8 mouse cellular contexts compared by ENCODE assay signal in genomic region chrX:103980590-103981168, GRCm38 (mm10). TPM values are rescaled to one million over a fixed set of nuclear protein-coding genes. Genes with fewer than 3 reads are reported as not detected.
DNase-seq lines count a peak whose midpoint lies in the region; ATAC-seq lines count a peak whose summit lies in the region.

No protein-coding gene starts in this region.

- peaks cover under 1% of the 10 kb centered on the region for H3K27me3 ChIP-seq in forebrain, embryonic 16.5 days (replicated peaks; ENCODE audit: control insufficient read depth, insufficient read depth, low read length)

- no peaks in the 10 kb centered on the region for H3K9me3 ChIP-seq in forebrain, embryonic 16.5 days (ENCODE audit: control insufficient read depth, low read length)

- H3K9ac ChIP-seq in forebrain, embryonic 16.5 days (replicated peaks; ENCODE audit: low read depth, low read length): peak overlapping the region; percentile 82

- 18% methylated on average over 42 of the region's 51 CpGs for WGBS in forebrain, embryonic 16.5 days

- DNase-seq in right cerebral cortex, adult 18-20 months: peak; percentile 6
- no peak for DNase-seq in right cerebral cortex, postnatal 25 days
- peak; percentile 42 for DNase-seq in adrenal gland, postnatal 10 days
- DNase-seq in kidney, adult 9 months: peak; percentile 25
- peak; percentile 23 for DNase-seq in lung, postnatal 10 days
- DNase-seq in right cerebral cortex, postnatal 10 days (ENCODE audit: low spot score in 2 of 2): peak; percentile 29 to 40
- no peak for DNase-seq in yolk sac, embryonic 10.5 days (ENCODE audit: low spot score)

- H3K4me1 ChIP-seq in forebrain, embryonic 16.5 days (replicated peaks; ENCODE audit: control insufficient read depth, insufficient read depth, low read length): no peaks in the 10 kb centered on the region

- peak overlapping the region; percentile 93 for H3K27ac ChIP-seq in forebrain, embryonic 16.5 days (ENCODE audit: low read length)

- ATAC-seq in forebrain, embryonic 16.5 days: peak; percentile 31

- H3K36me3 ChIP-seq in forebrain, embryonic 16.5 days (ENCODE audit: control insufficient read depth, insufficient read depth): no peaks in the 10 kb centered on the region; the same call in 1 of the 2 replicates

- peak overlapping the region; percentile 60 for H3K4me2 ChIP-seq in forebrain, embryonic 16.5 days (ENCODE audit: low read length)

- H3K4me3 ChIP-seq in forebrain, embryonic 16.5 days (replicated peaks; ENCODE audit: low read length): peak overlapping the region; percentile 77

RNA-seq across cellular contexts. Expression of gene Rlim, which starts 0.4 kb away (rescaled TPM):
- 10 to 100 TPM; 49.3 to 54.0 TPM for total RNA-seq in adrenal gland, postnatal 10 days (2021)
- polyA plus RNA-seq in forebrain, embryonic 16.5 days (2015; fragmentation: Nextera tagmentation; extraction: Ambion mirVana): 36.6 and 38.9 TPM in 2 replicates

Comparison
In these comparisons a context has a peak if more than half of its experiments do, and no peak if none do; other contexts are left out.
1. DNase-seq: peak in right cerebral cortex, adult 18-20 months (single experiment), adrenal gland, postnatal 10 days (single experiment), kidney, adult 9 months (single experiment), lung, postnatal 10 days (single experiment) and right cerebral cortex, postnatal 10 days (2 of 2); none in right cerebral cortex, postnatal 25 days (single experiment) and yolk sac, embryonic 10.5 days (single experiment).